Mouse (Mus musculus): ENCODE measurements at regions not wholly inside any gene's neighbourhood (a gene's known extent, or its start where the extent isn't known, plus 50 kb on each side); places are given as distances from the start of the nearest gene placed in this dataset.

- peak; percentile 86 for ATAC-seq
- no peaks in the 10 kb centered on the region for H3K27me3 ChIP-seq
- peak overlapping the region; percentile 31 for H3K4me3 ChIP-seq
- 26% methylated on average over 16 of the region's 16 CpGs for WGBS
- H3K9ac ChIP-seq: no peak overlapping the region
- peak overlapping the region; percentile 55 for H3K4me2 ChIP-seq
- no peaks in the 10 kb centered on the region; the same call in 1 of the 2 replicates for H3K9me3 ChIP-seq (replicated peaks)
- no peak overlapping the region for H3K27ac ChIP-seq
- H3K4me1 ChIP-seq: no peaks in the 10 kb centered on the region
- H3K36me3 ChIP-seq (ENCODE audit: poor library complexity, severe bottlenecking): no peaks in the 10 kb centered on the region
These were observed 95.9 kb downstream of the Avpr1a start for GRCm38 (mm10) chr10:122544096-122544720.

GRCm38 (mm10) chr10:122545029-122545428 lies 96.7 kb downstream of the Avpr1a start:
- H3K4me1 ChIP-seq: no peaks in the 10 kb centered on the region
- WGBS: 88% methylated on average over 6 of the region's 6 CpGs
- H3K27ac ChIP-seq: no peak overlapping the region
- no peak overlapping the region for H3K4me2 ChIP-seq
- no peaks in the 10 kb centered on the region; the same call in 1 of the 2 replicates for H3K9me3 ChIP-seq (replicated peaks)
- H3K27me3 ChIP-seq: no peaks in the 10 kb centered on the region
- H3K4me3 ChIP-seq: no peak overlapping the region
- H3K36me3 ChIP-seq (ENCODE audit: poor library complexity, severe bottlenecking): no peaks in the 10 kb centered on the region
- no peak for ATAC-seq
- H3K9ac ChIP-seq: no peak overlapping the region

GRCm38 (mm10) chr10:122551586-122551985 lies 103.3 kb downstream of the Avpr1a start:
- H3K9me3 ChIP-seq (replicated peaks): no peaks in the 10 kb centered on the region; the same call in 1 of the 2 replicates
- H3K4me1 ChIP-seq: no peaks in the 10 kb centered on the region
- ATAC-seq: no peak
- no peak overlapping the region for H3K4me3 ChIP-seq
- no peak overlapping the region for H3K9ac ChIP-seq
- H3K4me2 ChIP-seq: no peak overlapping the region
- H3K36me3 ChIP-seq (ENCODE audit: poor library complexity, severe bottlenecking): no peaks in the 10 kb centered on the region
- no peaks in the 10 kb centered on the region for H3K27me3 ChIP-seq
- no peak overlapping the region for H3K27ac ChIP-seq
- 81% methylated on average over 5 of the region's 5 CpGs for whole genome bisulfite sequencing

GRCm38 (mm10) chr10:122553124-122553822 lies 105.0 kb downstream of the Avpr1a start:
- Histone ChIP-seq H3K36me3 (ENCODE audit: poor library complexity, severe bottlenecking) (no peaks in the 10 kb centered on the region), H3K9me3 (replicated peaks) (no peaks in the 10 kb centered on the region), H3K4me2 (no peak overlapping the region), H3K27me3 (no peaks in the 10 kb centered on the region), H3K27ac (no peak overlapping the region), H3K4me1 (no peaks in the 10 kb centered on the region), H3K4me3 (no peak overlapping the region), H3K9ac (no peak overlapping the region)
- 47% methylated on average over 2 of the region's 2 CpGs for WGBS
- ATAC-seq: peak; percentile 90

- no peaks in the 10 kb centered on the region for H3K36me3 ChIP-seq (ENCODE audit: poor library complexity, severe bottlenecking)
- no peak overlapping the region for H3K4me3 ChIP-seq
- WGBS: 81% methylated on average over 2 of the region's 2 CpGs
- H3K4me1 ChIP-seq: no peaks in the 10 kb centered on the region
- no peak overlapping the region for H3K4me2 ChIP-seq
- H3K9me3 ChIP-seq (replicated peaks): no peaks in the 10 kb centered on the region
- no peak overlapping the region for H3K27ac ChIP-seq
- no peaks in the 10 kb centered on the region for H3K27me3 ChIP-seq
- H3K9ac ChIP-seq: no peak overlapping the region
- 0 out of 2 replicates have a peak, but pooled peaks have one; percentile 36 for ATAC-seq
These were observed 105.6 kb downstream of the Avpr1a start for GRCm38 (mm10) chr10:122553851-122554250.

GRCm38 (mm10) chr10:122558660-122559059 lies 110.4 kb downstream of the Avpr1a start:
- H3K27me3 ChIP-seq: no peaks in the 10 kb centered on the region
- H3K4me1 ChIP-seq: no peaks in the 10 kb centered on the region
- H3K9me3 ChIP-seq (replicated peaks): no peaks in the 10 kb centered on the region
- H3K36me3 ChIP-seq (ENCODE audit: poor library complexity, severe bottlenecking): no peaks in the 10 kb centered on the region
- H3K4me3 ChIP-seq: no peak overlapping the region
- H3K4me2 ChIP-seq: no peak overlapping the region
- ATAC-seq: no peak
- no peak overlapping the region for H3K27ac ChIP-seq
- no peak overlapping the region for H3K9ac ChIP-seq
- 90% methylated on average over 1 of the region's 1 CpGs for WGBS

- no peak overlapping the region for H3K4me2 ChIP-seq
- ATAC-seq: no peak
- H3K27me3 ChIP-seq: no peaks in the 10 kb centered on the region
- no peak overlapping the region for H3K27ac ChIP-seq
- H3K36me3 ChIP-seq (ENCODE audit: poor library complexity, severe bottlenecking): no peaks in the 10 kb centered on the region
- no peaks in the 10 kb centered on the region for H3K9me3 ChIP-seq (replicated peaks)
- no peaks in the 10 kb centered on the region for H3K4me1 ChIP-seq
- H3K9ac ChIP-seq: no peak overlapping the region
- WGBS: 89% methylated on average over 10 of the region's 10 CpGs
- H3K4me3 ChIP-seq: no peak overlapping the region
These were observed 111.8 kb downstream of the Avpr1a start for GRCm38 (mm10) chr10:122560001-122560695.

- no peaks in the 10 kb centered on the region for H3K36me3 ChIP-seq (ENCODE audit: poor library complexity, severe bottlenecking)
- no peaks in the 10 kb centered on the region for H3K27me3 ChIP-seq
- no peak overlapping the region for H3K4me3 ChIP-seq
- no peak overlapping the region for H3K9ac ChIP-seq
- 81% methylated on average over 3 of the region's 3 CpGs for WGBS
- no peak for ATAC-seq
- no peaks in the 10 kb centered on the region for H3K4me1 ChIP-seq
- H3K27ac ChIP-seq: no peak overlapping the region
- H3K9me3 ChIP-seq (replicated peaks): no peaks in the 10 kb centered on the region
- H3K4me2 ChIP-seq: no peak overlapping the region
These were observed 113.6 kb downstream of the Avpr1a start for GRCm38 (mm10) chr10:122561924-122562323.

- Histone ChIP-seq H3K27ac (no peak overlapping the region), H3K4me1 (no peaks in the 10 kb centered on the region), H3K9me3 (replicated peaks) (no peaks in the 10 kb centered on the region), H3K27me3 (no peaks in the 10 kb centered on the region), H3K4me3 (no peak overlapping the region), H3K9ac (no peak overlapping the region), H3K4me2 (no peak overlapping the region), H3K36me3 (ENCODE audit: poor library complexity, severe bottlenecking) (no peaks in the 10 kb centered on the region)
- WGBS: 76% methylated on average over 6 of the region's 6 CpGs
- ATAC-seq: no peak
These were observed 114.2 kb downstream of the Avpr1a start for GRCm38 (mm10) chr10:122562542-122562941.

- H3K4me3 ChIP-seq: no peak overlapping the region
- WGBS: 54% methylated on average over 10 of the region's 10 CpGs
- ATAC-seq: peak; percentile 59; the same call in 1 of the 2 replicates
- H3K27me3 ChIP-seq: no peaks in the 10 kb centered on the region
- H3K9me3 ChIP-seq (replicated peaks): no peaks in the 10 kb centered on the region
- no peaks in the 10 kb centered on the region for H3K4me1 ChIP-seq
- H3K4me2 ChIP-seq: no peak overlapping the region
- H3K36me3 ChIP-seq (ENCODE audit: poor library complexity, severe bottlenecking): no peaks in the 10 kb centered on the region
- H3K27ac ChIP-seq: no peak overlapping the region
- no peak overlapping the region for H3K9ac ChIP-seq
These were observed 114.6 kb upstream of the Ppm1h start for GRCm38 (mm10) chr10:122563973-122564372.

GRCm38 (mm10) chr10:122564473-122564872 lies 114.1 kb upstream of the Ppm1h start:
- no peak for ATAC-seq
- Histone ChIP-seq H3K4me1 (no peaks in the 10 kb centered on the region), H3K9me3 (replicated peaks) (no peaks in the 10 kb centered on the region), H3K9ac (no peak overlapping the region), H3K4me2 (no peak overlapping the region), H3K36me3 (ENCODE audit: poor library complexity, severe bottlenecking) (no peaks in the 10 kb centered on the region), H3K27me3 (no peaks in the 10 kb centered on the region), H3K27ac (no peak overlapping the region), H3K4me3 (no peak overlapping the region)
- 88% methylated on average over 10 of the region's 10 CpGs for WGBS

GRCm38 (mm10) chr10:122566601-122567000 lies 112.0 kb upstream of the Ppm1h start:
- WGBS: 62% methylated on average over 4 of the region's 4 CpGs
- Histone ChIP-seq H3K9ac (no peak overlapping the region), H3K36me3 (ENCODE audit: poor library complexity, severe bottlenecking) (no peaks in the 10 kb centered on the region), H3K4me2 (no peak overlapping the region), H3K4me1 (peaks cover 13% of the 10 kb centered on the region; the same call in 1 of the 2 replicates), H3K9me3 (replicated peaks) (no peaks in the 10 kb centered on the region), H3K27ac (no peak overlapping the region), H3K27me3 (no peaks in the 10 kb centered on the region), H3K4me3 (no peak overlapping the region)
- no peak for ATAC-seq
